Mouse (Mus musculus): ENCODE data around the gene Tmprss6. TPM values are rescaled to one million over a fixed set of nuclear protein-coding genes. Genes with fewer than 3 reads are reported as not detected.

The Tmprss6 gene
- polyA plus RNA-seq, 1 experiment from 2014 or later: 0.14 TPM

GRCm38 (mm10) chr15:78405517-78406211 lies 62.8 kb downstream of the Tmprss6 start, which contains the start of gene Tst:
Gene Tst (minus strand): TSS chr15:78405907.
- ATAC-seq (ENCODE audit: low FRiP score): peak; percentile 55
- 2% methylated on average over 34 of the region's 34 CpGs for WGBS
- H3K27me3 ChIP-seq: peaks cover 28% of the 10 kb centered on the region
- H3K9me3 ChIP-seq (replicated peaks): no peaks in the 10 kb centered on the region
- no peaks in the 10 kb centered on the region for H3K36me3 ChIP-seq
- H3K4me2 ChIP-seq (replicated peaks): peak within 1 kb of the TSS; percentile 83
- H3K27ac ChIP-seq: peak within 1 kb of the TSS; percentile 90
- H3K9ac ChIP-seq: peak within 1 kb of the TSS; percentile 68
- peak within 1 kb of the TSS; percentile 59 for H3K4me3 ChIP-seq
- H3K4me1 ChIP-seq: peaks cover 57% of the 10 kb centered on the region

DNA sequence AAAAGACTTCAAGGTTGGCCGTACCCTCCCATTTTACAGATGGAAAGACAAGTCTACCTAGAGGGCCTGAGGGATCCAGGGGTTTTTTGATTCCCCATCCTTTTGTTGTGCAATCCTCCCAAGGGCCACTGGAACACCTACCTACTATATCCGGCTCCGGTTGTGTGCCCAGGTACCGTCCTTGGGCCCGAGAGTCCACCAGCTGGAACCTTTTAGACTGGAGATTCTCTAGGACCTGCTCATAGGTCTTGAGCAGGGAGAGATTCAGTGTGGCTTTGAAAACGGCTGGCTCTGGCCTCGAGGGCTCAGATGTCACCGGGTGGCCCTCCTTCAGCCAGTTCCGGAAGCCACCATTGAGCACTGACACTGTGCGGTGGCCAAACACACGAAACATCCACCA lies 63.3 kb downstream of the Tmprss6 start:
- peak overlapping the region; percentile 59 for H3K4me3 ChIP-seq
- H3K9me3 ChIP-seq (replicated peaks): no peaks in the 10 kb centered on the region
- 0 out of 2 replicates have a peak overlapping the region, but pooled peaks have one; percentile 68 for H3K9ac ChIP-seq
- peaks cover 22% of the 10 kb centered on the region for H3K27me3 ChIP-seq
- no peaks in the 10 kb centered on the region for H3K36me3 ChIP-seq
- WGBS: 53% methylated on average over 11 of the region's 11 CpGs
- no peak overlapping the region for H3K27ac ChIP-seq
- peaks cover 52% of the 10 kb centered on the region for H3K4me1 ChIP-seq
- no peak for ATAC-seq (ENCODE audit: low FRiP score)
- H3K4me2 ChIP-seq (replicated peaks): peak overlapping the region; percentile 83

GRCm38 (mm10) chr15:78403896-78404295 lies 64.5 kb downstream of the Tmprss6 start:
- Histone ChIP-seq H3K27me3 (peaks cover 10% of the 10 kb centered on the region), H3K4me2 (replicated peaks) (no peak overlapping the region), H3K36me3 (no peaks in the 10 kb centered on the region), H3K4me3 (no peak overlapping the region), H3K9me3 (replicated peaks) (no peaks in the 10 kb centered on the region), H3K27ac (no peak overlapping the region), H3K4me1 (peaks cover 43% of the 10 kb centered on the region), H3K9ac (peak overlapping the region; percentile 3; the same call in 1 of the 2 replicates)
- no peak for ATAC-seq (ENCODE audit: low FRiP score)
- 58% methylated on average over 1 of the region's 1 CpGs for WGBS

DNA sequence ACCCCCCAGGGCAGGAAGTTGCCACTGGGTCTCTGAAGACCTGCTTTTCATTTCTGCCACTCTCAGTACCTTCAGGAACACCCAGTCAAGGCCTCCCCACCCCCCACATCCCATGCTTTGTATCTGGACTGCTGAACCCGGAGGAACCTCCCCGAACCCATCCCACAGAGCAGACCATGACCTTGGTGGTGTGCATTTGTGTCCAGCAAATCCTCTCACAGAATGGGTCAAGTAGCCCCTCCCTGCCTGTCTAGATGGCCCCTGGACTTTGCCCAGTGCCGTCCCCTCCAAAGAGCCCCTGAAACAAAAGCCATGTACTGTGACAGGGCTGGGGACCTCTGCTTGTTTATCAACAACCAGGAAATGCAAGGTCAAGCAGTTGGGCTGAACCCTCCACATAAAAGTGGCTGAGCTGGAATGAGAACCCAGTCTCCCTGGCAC lies 65.1 kb downstream of the Tmprss6 start:
- Histone ChIP-seq H3K27ac (no peak overlapping the region), H3K36me3 (no peaks in the 10 kb centered on the region), H3K9ac (no peak overlapping the region), H3K4me1 (peaks cover 43% of the 10 kb centered on the region), H3K4me3 (no peak overlapping the region), H3K4me2 (replicated peaks) (no peak overlapping the region), H3K27me3 (peaks cover 4% of the 10 kb centered on the region), H3K9me3 (replicated peaks) (no peaks in the 10 kb centered on the region)
- 48% methylated on average over 3 of the region's 3 CpGs for WGBS
- no peak for ATAC-seq (ENCODE audit: low FRiP score)

- Histone ChIP-seq H3K9me3 (replicated peaks) (no peaks in the 10 kb centered on the region), H3K4me1 (peaks cover 38% of the 10 kb centered on the region), H3K27ac (no peak overlapping the region), H3K36me3 (no peaks in the 10 kb centered on the region), H3K27me3 (no peaks in the 10 kb centered on the region), H3K4me2 (replicated peaks) (no peak overlapping the region), H3K4me3 (no peak overlapping the region), H3K9ac (no peak overlapping the region)
- 82% methylated on average over 7 of the region's 7 CpGs for WGBS
- ATAC-seq (ENCODE audit: low FRiP score): no peak
These were observed 66.0 kb downstream of the Tmprss6 start for GRCm38 (mm10) chr15:78402423-78402822.

- Histone ChIP-seq H3K4me3 (no peak overlapping the region), H3K4me2 (replicated peaks) (no peak overlapping the region), H3K9me3 (replicated peaks) (no peaks in the 10 kb centered on the region), H3K27me3 (no peaks in the 10 kb centered on the region), H3K36me3 (no peaks in the 10 kb centered on the region), H3K27ac (no peak overlapping the region), H3K9ac (no peak overlapping the region), H3K4me1 (peaks cover 33% of the 10 kb centered on the region)
- WGBS: 74% methylated on average over 4 of the region's 4 CpGs
- no peak for ATAC-seq (ENCODE audit: low FRiP score)
These were observed 66.5 kb downstream of the Tmprss6 start for GRCm38 (mm10) chr15:78401921-78402320.

- Histone ChIP-seq H3K27me3 (no peaks in the 10 kb centered on the region), H3K4me3 (no peak overlapping the region), H3K4me2 (replicated peaks) (no peak overlapping the region), H3K27ac (no peak overlapping the region), H3K9me3 (replicated peaks) (no peaks in the 10 kb centered on the region), H3K4me1 (peaks cover 31% of the 10 kb centered on the region), H3K36me3 (no peaks in the 10 kb centered on the region), H3K9ac (no peak overlapping the region)
- ATAC-seq (ENCODE audit: low FRiP score): no peak
- WGBS: 77% methylated on average over 6 of the region's 6 CpGs
These were observed 67.1 kb downstream of the Tmprss6 start for GRCm38 (mm10) chr15:78401345-78401744.

DNA sequence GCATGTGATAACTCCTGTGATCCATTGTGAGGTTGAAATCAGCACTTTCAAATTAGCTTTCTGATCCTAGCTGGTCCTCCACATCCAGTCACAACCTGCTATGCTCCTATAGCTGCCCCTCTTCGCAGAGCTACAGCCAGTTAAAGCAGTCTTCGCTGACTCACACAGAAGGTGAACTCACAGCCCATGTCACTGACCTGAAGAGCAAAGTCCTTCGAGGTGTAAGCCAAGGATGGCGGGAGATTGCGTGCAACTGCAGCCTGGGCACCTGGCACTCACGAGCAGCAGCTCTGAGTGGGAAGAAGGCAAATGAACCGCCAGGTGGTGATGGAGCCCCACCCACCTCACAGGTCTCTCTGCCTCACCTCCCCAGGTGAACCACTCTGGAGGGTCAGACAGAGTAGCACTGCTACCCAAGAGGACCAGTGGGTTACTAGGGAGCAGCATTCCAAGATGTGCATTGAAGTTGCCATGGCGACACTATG lies 72.9 kb downstream of the Tmprss6 start, which contains the start of gene Tex33:
Gene Tex33, minus strand, starts transcription at position 435 of the 485 bp plus-strand sequence.
- H3K4me2 ChIP-seq (replicated peaks): no peak within 1 kb of the TSS
- no peaks in the 10 kb centered on the region for H3K4me1 ChIP-seq
- H3K36me3 ChIP-seq: no peaks in the 10 kb centered on the region
- H3K9me3 ChIP-seq (replicated peaks): no peaks in the 10 kb centered on the region
- ATAC-seq (ENCODE audit: low FRiP score): no peak
- H3K9ac ChIP-seq: no peak within 1 kb of the TSS
- no peaks in the 10 kb centered on the region for H3K27me3 ChIP-seq
- WGBS: 85% methylated on average over 8 of the region's 8 CpGs
- H3K4me3 ChIP-seq: no peak within 1 kb of the TSS
- H3K27ac ChIP-seq: no peak within 1 kb of the TSS

DNA sequence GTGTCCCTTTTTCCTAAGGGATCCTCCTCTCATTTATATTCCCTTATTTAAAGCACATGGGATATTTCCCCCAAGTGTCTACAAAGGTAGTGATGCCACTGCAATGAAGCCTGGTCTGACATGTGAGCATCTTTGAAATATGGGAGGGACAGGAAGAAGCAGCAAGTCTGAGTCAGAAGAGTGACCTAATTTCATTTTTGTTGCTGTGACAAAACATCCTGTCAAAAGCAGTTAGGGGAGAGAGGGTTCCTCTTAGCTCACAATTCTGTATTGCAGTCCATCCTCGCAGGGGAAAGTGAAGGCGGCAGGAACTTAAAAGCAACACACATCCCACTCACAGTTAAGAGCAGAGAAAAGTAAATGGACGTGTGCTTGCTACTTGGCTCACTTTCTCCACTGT lies 77.6 kb downstream of the Tmprss6 start:
- no peak for ATAC-seq (ENCODE audit: low FRiP score)
- Histone ChIP-seq H3K9ac (no peak overlapping the region), H3K4me2 (replicated peaks) (no peak overlapping the region), H3K4me3 (no peak overlapping the region), H3K4me1 (no peaks in the 10 kb centered on the region), H3K36me3 (no peaks in the 10 kb centered on the region), H3K9me3 (replicated peaks) (no peaks in the 10 kb centered on the region), H3K27me3 (no peaks in the 10 kb centered on the region), H3K27ac (no peak overlapping the region)
- WGBS: 79% methylated on average over 3 of the region's 3 CpGs

Other genes starting within 250 kb of the Tmprss6 start
- 3.9 and 5.4 TPM in 2 replicates for gene Ncf4, start 223.8 kb downstream of the Tmprss6 start, polyA plus RNA-seq (2016; fragmentation: Nextera tagmentation; extraction: Ambion mirVana)
- gene Csf2rb2, start 162.9 kb downstream of the Tmprss6 start, polyA plus RNA-seq (2016; fragmentation: Nextera tagmentation; extraction: Ambion mirVana): 0.28 and 0.31 TPM in 2 replicates
- 1.7 and 2.1 TPM in 2 replicates for gene Csf2rb, start 142.9 kb downstream of the Tmprss6 start, polyA plus RNA-seq (2016; fragmentation: Nextera tagmentation; extraction: Ambion mirVana)
- not detected in 2 replicates for gene Tex33, start 72.7 kb downstream of the Tmprss6 start, polyA plus RNA-seq (2016; fragmentation: Nextera tagmentation; extraction: Ambion mirVana)
- 7.0 and 9.3 TPM in 2 replicates for gene Tst, start 62.7 kb downstream of the Tmprss6 start, polyA plus RNA-seq (2016; fragmentation: Nextera tagmentation; extraction: Ambion mirVana)
- gene Mpst, start 62.2 kb downstream of the Tmprss6 start, polyA plus RNA-seq (2016; fragmentation: Nextera tagmentation; extraction: Ambion mirVana): 1.7 and 1.8 TPM in 2 replicates
- gene Kctd17, start 40.1 kb downstream of the Tmprss6 start, polyA plus RNA-seq (2016; fragmentation: Nextera tagmentation; extraction: Ambion mirVana): 79.8 and 85.2 TPM in 2 replicates
- 0.07 and 0.14 TPM in 2 replicates for gene Il2rb, start 26.6 kb upstream of the Tmprss6 start, polyA plus RNA-seq (2016; fragmentation: Nextera tagmentation; extraction: Ambion mirVana)
- 11.6 and 13.0 TPM in 2 replicates for gene C1qtnf6, start 62.8 kb upstream of the Tmprss6 start, polyA plus RNA-seq (2016; fragmentation: Nextera tagmentation; extraction: Ambion mirVana)
- 0.09 and 0.57 TPM in 2 replicates for gene Sstr3, start 76.1 kb upstream of the Tmprss6 start, polyA plus RNA-seq (2016; fragmentation: Nextera tagmentation; extraction: Ambion mirVana)
- 4.9 and 5.7 TPM in 2 replicates for gene Rac2, start 104.1 kb upstream of the Tmprss6 start, polyA plus RNA-seq (2016; fragmentation: Nextera tagmentation; extraction: Ambion mirVana)
- gene Cyth4, start 128.4 kb upstream of the Tmprss6 start, polyA plus RNA-seq (2016; fragmentation: Nextera tagmentation; extraction: Ambion mirVana): 6.3 and 7.8 TPM in 2 replicates

Measured in hindbrain, embryonic 12.5 days (tissue).